ENCODE assay signal across 9 mouse cellular contexts in genomic region chr2:33580697-33581448, GRCm38 (mm10). TPM values are rescaled to one million over a fixed set of nuclear protein-coding genes. Genes with fewer than 3 reads are reported as not detected.
DNase-seq lines count a peak whose midpoint lies in the region; ATAC-seq lines count a peak whose summit lies in the region.
"Had no signal": no experiment of that assay in that cellular context is flagged by ENCODE, and none has a peak within 500 bp of the region (broad histone marks: within the 10 kb centered on the region; RNA-seq: fewer than 3 reads in every experiment).

No protein-coding gene starts in this region.

- no peak for DNase-seq in heart, embryonic 10.5 days (ENCODE audit: low spot score)
- DNase-seq in heart, postnatal 36 days, result no peak
- DNase-seq in ES-CJ7 (ENCODE audit: low read depth, low spot score), result peak; percentile 85
- DNase-seq in hindbrain, embryonic 10.5 days (ENCODE audit: low spot score), result no peak
- DNase-seq in liver, embryonic 13.5 days, result no peak
- DNase-seq in right cerebral cortex, postnatal 4 days, result peak; percentile 32
- no peak for DNase-seq in ovary, postnatal 14 days (ENCODE audit: low spot score)
- DNase-seq in gastrocnemius, postnatal 25 days, result no peak

- peaks cover 47% of the 10 kb centered on the region for H3K4me1 ChIP-seq in heart, embryonic 10.5 days
- H3K4me1 ChIP-seq in hindbrain, embryonic 10.5 days (replicated peaks), result peaks cover 71% of the 10 kb centered on the region
- peaks cover 13% of the 10 kb centered on the region for H3K4me1 ChIP-seq in liver, embryonic 13.5 days (replicated peaks)

- 1% methylated on average over 34 of the region's 34 CpGs for WGBS in heart, embryonic 10.5 days
- WGBS in hindbrain, embryonic 10.5 days, result 1% methylated on average over 34 of the region's 34 CpGs
- WGBS in liver, embryonic 13.5 days (ENCODE audit: insufficient replicate concordance), result 3% methylated on average over 34 of the region's 34 CpGs

- H3K36me3 ChIP-seq in heart, embryonic 10.5 days, result no peaks in the 10 kb centered on the region
- no peaks in the 10 kb centered on the region for H3K36me3 ChIP-seq in hindbrain, embryonic 10.5 days
- H3K36me3 ChIP-seq in liver, embryonic 13.5 days, result no peaks in the 10 kb centered on the region

- H3K27ac ChIP-seq in heart, embryonic 10.5 days, result no peak overlapping the region
- peak overlapping the region; percentile 59 for H3K27ac ChIP-seq in hindbrain, embryonic 10.5 days
- no peak overlapping the region for H3K27ac ChIP-seq in liver, embryonic 13.5 days

- H3K27me3 ChIP-seq in heart, embryonic 10.5 days (ENCODE audit: insufficient read depth, poor library complexity, severe bottlenecking), result peaks cover 100% of the 10 kb centered on the region
- peaks cover 100% of the 10 kb centered on the region for H3K27me3 ChIP-seq in hindbrain, embryonic 10.5 days (ENCODE audit: insufficient read depth, poor library complexity, severe bottlenecking)
- H3K27me3 ChIP-seq in liver, embryonic 13.5 days, result peaks cover 94% of the 10 kb centered on the region

- no peak overlapping the region for H3K9ac ChIP-seq in liver, embryonic 13.5 days

- no peak for ATAC-seq in liver, embryonic 13.5 days (ENCODE audit: low read depth)

- H3K9me3 ChIP-seq in heart, embryonic 10.5 days, result no peaks in the 10 kb centered on the region
- H3K9me3 ChIP-seq in hindbrain, embryonic 10.5 days, result no peaks in the 10 kb centered on the region
- no peaks in the 10 kb centered on the region for H3K9me3 ChIP-seq in liver, embryonic 13.5 days (replicated peaks)

- peak overlapping the region; percentile 55 for H3K4me2 ChIP-seq in liver, embryonic 13.5 days

- H3K4me3 ChIP-seq in heart, embryonic 10.5 days, result peak overlapping the region; percentile 45
- H3K4me3 ChIP-seq in hindbrain, embryonic 10.5 days, result peak overlapping the region; percentile 40
- H3K4me3 ChIP-seq in liver, embryonic 13.5 days (replicated peaks), result peak overlapping the region; percentile 23

- intact Hi-C loops in heart, postnatal 36 days (cut with DNase I), result no loop called here

RNA-seq across cellular contexts. Expression of gene Lmx1b, which starts 59.4 kb away (rescaled TPM):
- polyA plus RNA-seq in heart, embryonic 10.5 days (2016; fragmentation: Nextera tagmentation; extraction: Ambion mirVana), result 0.11 and 0.83 TPM in 2 replicates
- under 1 TPM; 0.05 to 0.08 TPM for total RNA-seq in heart, postnatal 36 days (2021)
- polyA plus RNA-seq in hindbrain, embryonic 10.5 days (2016; fragmentation: Nextera tagmentation; extraction: Ambion mirVana), result 2.5 and 7.7 TPM in 2 replicates
- polyA plus RNA-seq in liver, embryonic 13.5 days (2015; fragmentation: Nextera tagmentation; extraction: Ambion mirVana), result not detected in 2 replicates
- under 1 TPM; 0.05 to 0.24 TPM for total RNA-seq in gastrocnemius, postnatal 25 days (2021)
- polyA plus RNA-seq: spleen, adult 2 months had no signal

Comparison
In these comparisons a context has a peak if more than half of its experiments do, and no peak if none do; other contexts are left out.
1. DNase-seq: peak in ES-CJ7 (single experiment) and right cerebral cortex, postnatal 4 days (single experiment); none in heart, embryonic 10.5 days (single experiment), heart, postnatal 36 days (0 of 2), hindbrain, embryonic 10.5 days (single experiment), liver, embryonic 13.5 days (single experiment), ovary, postnatal 14 days (single experiment) and gastrocnemius, postnatal 25 days (single experiment).
2. Peak in every context shown above with its lines, with median percentiles within 50 percentile points of each other: H3K4me3 ChIP-seq.